Mouse (Mus musculus) embryonic facial prominence, embryonic 11.5 days (tissue): ENCODE measurements around the gene Dnaja2. TPM values are rescaled to one million over a fixed set of nuclear protein-coding genes. Genes with fewer than 3 reads are reported as not detected.

ENCODE experiments used
- ATAC-seq: fragments of 200-750 bp; cut with Nextera tagmentation; replicated peaks from 2 replicates; pipeline ENCODE4 v1.8.0; 2017; ENCODE audit warnings: low read depth; ENCODE audit not compliant: insufficient number of reproducible peaks, low FRiP score, low TSS enrichment
- DNase-seq: peaks from one replicate; pipeline ENCODE4 v3.0.0-alpha.2; 2015; ENCODE audit warnings: low spot score
- H3K27ac ChIP-seq: fragments of 300-500 bp; sonication (generic); replicated peaks from 2 replicates; pipeline ENCODE4 v1.5.1; 2014; ENCODE audit warnings: mild to moderate bottlenecking, low read depth, low read length, control low read depth
- H3K27me3 ChIP-seq: fragments of 300-500 bp; sonication (generic); 2 replicates; pipeline ENCODE4 v1.6.1; 2014; ENCODE audit warnings: mild to moderate bottlenecking, low read length, moderate library complexity, mixed read lengths; ENCODE audit not compliant: control insufficient read depth, insufficient read depth
- H3K36me3 ChIP-seq: fragments of 300-500 bp; sonication (generic); replicated peaks from 2 replicates; pipeline ENCODE4 v1.6.1; 2014; ENCODE audit warnings: low read depth, mild to moderate bottlenecking, low read length, moderate library complexity, mixed read lengths; ENCODE audit not compliant: control insufficient read depth, insufficient read depth
- H3K4me1 ChIP-seq: fragments of 300-500 bp; sonication (generic); 2 replicates; pipeline ENCODE4 v1.6.1; 2014; ENCODE audit warnings: low read length, mixed read lengths; ENCODE audit not compliant: control insufficient read depth, insufficient read depth
- H3K4me2 ChIP-seq: fragments of 300-500 bp; sonication (generic); 2 replicates; pipeline ENCODE4 v1.6.1; 2014; ENCODE audit warnings: low read depth, mild to moderate bottlenecking, control low read depth, low read length, moderate library complexity
- H3K4me3 ChIP-seq: fragments of 300-500 bp; sonication (generic); 2 replicates; pipeline ENCODE4 v1.5.1; 2014; ENCODE audit warnings: low read depth, low read length, control low read depth
- H3K9ac ChIP-seq: fragments of 300-500 bp; sonication (generic); replicated peaks from 2 replicates; pipeline ENCODE4 v1.6.1; 2014; ENCODE audit warnings: mild to moderate bottlenecking, control low read depth, low read length
- H3K9me3 ChIP-seq: fragments of 300-500 bp; sonication (generic); replicated peaks from 2 replicates; pipeline ENCODE4 v1.6.1; 2016; ENCODE audit warnings: mild to moderate bottlenecking, low read length, inconsistent platforms, mixed read lengths; ENCODE audit not compliant: control insufficient read depth
- WGBS: fragments of 180-500 bp; shearing (Covaris S2); extraction: QIAGEN DNeasy Blood & Tissue Kit; methylation state at CpG from one replicate; pipeline ENCODE4 v1.1.7; 2014; 5-methylcytosine and 5-hydroxymethylcytosine counted together
- polyA plus RNA-seq: library from polyadenylated mRNA; unstranded; fragments of >200 nt; fragmentation: Nextera tagmentation; extraction: Ambion mirVana; gene quantifications from 2 replicates; pipeline ENCODE4 v1.2.1, GENCODE M21; 2014

Gene Dnaja2
- polyA plus RNA-seq, 1 experiment from 2014 or later, result 207 TPM

DNA sequence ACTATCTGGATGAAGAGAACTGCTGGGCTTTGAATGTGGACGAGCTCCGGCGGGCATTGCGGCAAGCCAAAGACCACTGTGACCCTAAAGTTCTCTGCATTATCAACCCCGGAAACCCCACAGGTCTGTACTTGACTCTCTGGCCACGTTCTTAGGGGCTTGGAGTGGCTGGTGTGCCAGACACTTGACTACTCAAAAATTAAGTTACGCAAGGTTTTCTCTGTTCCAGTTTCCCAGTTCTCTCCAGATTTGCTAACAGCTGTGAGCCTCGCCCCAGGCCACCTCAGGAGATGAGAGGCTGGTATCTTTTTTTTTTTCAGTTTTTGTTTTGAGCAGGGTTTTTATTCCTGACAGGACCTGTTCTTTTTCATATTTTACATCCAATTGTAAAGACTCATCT, 42.9 kb downstream of the Dnaja2 start:
- no peak for DNase-seq
- H3K27ac ChIP-seq, result no peak overlapping the region
- H3K4me1 ChIP-seq, result no peaks in the 10 kb centered on the region
- WGBS, result 90% methylated on average over 8 of the region's 8 CpGs
- H3K27me3 ChIP-seq, result no peaks in the 10 kb centered on the region
- no peak overlapping the region for H3K4me3 ChIP-seq
- ATAC-seq, result no peak
- no peak overlapping the region for H3K4me2 ChIP-seq
- H3K36me3 ChIP-seq, result peaks cover 4% of the 10 kb centered on the region
- no peaks in the 10 kb centered on the region for H3K9me3 ChIP-seq
- no peak overlapping the region for H3K9ac ChIP-seq

DNA sequence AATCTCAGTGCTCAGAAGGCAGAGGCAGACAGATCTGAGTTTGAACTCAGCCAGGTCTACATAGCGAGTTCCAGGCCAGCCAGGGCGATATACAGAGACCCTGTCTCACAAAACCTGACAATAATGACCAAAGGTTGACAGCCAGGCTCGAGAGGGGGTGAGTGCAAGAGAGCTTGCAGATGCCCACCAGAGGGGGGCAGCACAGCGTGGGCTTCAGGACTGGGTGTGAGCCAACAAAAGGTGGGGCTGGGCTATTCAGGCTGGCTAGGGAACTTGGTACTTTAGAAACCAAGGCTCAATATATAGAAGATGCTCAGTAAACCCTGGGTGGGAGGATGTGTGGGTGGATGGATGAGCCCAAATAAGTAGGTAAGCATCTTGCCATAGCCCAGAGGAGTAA, 46.5 kb downstream of the Dnaja2 start:
- no peak overlapping the region for H3K27ac ChIP-seq
- WGBS, result 80% methylated on average over 4 of the region's 4 CpGs
- no peak for DNase-seq
- no peak overlapping the region for H3K9ac ChIP-seq
- no peaks in the 10 kb centered on the region for H3K9me3 ChIP-seq
- H3K4me3 ChIP-seq, result no peak overlapping the region
- ATAC-seq, result no peak
- peaks cover 4% of the 10 kb centered on the region for H3K36me3 ChIP-seq
- H3K4me2 ChIP-seq, result no peak overlapping the region
- H3K27me3 ChIP-seq, result no peaks in the 10 kb centered on the region
- H3K4me1 ChIP-seq, result no peaks in the 10 kb centered on the region

DNA sequence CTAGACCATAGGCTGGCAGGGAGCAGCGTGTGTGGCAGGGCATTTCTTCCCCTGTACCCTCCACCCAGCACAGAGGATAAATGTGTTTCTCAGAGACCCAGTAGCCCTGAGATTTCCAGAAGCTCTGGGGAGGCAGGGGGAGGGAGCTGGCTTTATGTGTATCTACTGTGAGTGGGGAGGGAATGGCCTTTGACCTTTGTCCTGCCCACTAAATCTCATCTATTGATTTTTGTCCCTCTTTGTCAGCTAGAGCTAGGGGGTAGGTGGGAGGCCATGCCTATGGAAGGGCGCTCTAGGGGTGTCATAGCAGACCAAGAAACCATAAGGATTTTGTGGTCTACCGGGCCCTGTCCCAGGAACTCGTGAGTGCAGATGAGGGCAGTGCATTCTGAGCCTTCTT, 48.5 kb downstream of the Dnaja2 start:
- Histone ChIP-seq H3K4me1 (no peaks in the 10 kb centered on the region), H3K27me3 (no peaks in the 10 kb centered on the region), H3K4me2 (no peak overlapping the region), H3K9ac (no peak overlapping the region), H3K4me3 (no peak overlapping the region), H3K27ac (no peak overlapping the region), H3K9me3 (no peaks in the 10 kb centered on the region), H3K36me3 (peaks cover 4% of the 10 kb centered on the region)
- 78% methylated on average over 4 of the region's 4 CpGs for WGBS
- ATAC-seq (no peak), DNase-seq (no peak)

DNA sequence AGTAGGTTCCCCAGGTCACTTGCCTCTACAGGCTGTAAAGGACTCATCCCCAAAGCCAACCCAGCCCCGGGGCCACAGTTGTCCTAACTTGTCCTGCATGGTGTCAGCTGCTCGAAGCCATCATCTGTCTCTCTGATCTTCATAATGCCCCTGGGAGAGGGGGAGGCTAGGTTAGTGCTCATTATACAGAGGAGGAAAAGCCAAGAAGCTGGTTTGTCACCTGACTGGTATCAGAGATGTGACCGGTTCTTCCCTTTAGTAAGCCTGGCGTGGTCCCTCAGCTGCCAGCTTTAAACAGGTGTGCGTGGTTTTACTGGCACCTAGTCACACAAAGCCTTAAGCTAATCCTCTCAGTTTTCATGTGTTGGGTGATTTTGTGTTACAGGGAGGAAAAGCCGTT, 50.4 kb downstream of the Dnaja2 start:
- H3K36me3 ChIP-seq, result no peaks in the 10 kb centered on the region; the same call in 1 of the 2 replicates
- no peaks in the 10 kb centered on the region for H3K4me1 ChIP-seq
- H3K4me2 ChIP-seq, result no peak overlapping the region
- no peak for DNase-seq
- no peak overlapping the region for H3K9ac ChIP-seq
- no peaks in the 10 kb centered on the region for H3K27me3 ChIP-seq
- H3K27ac ChIP-seq, result no peak overlapping the region
- no peak overlapping the region for H3K4me3 ChIP-seq
- H3K9me3 ChIP-seq, result no peaks in the 10 kb centered on the region
- WGBS, result 84% methylated on average over 6 of the region's 6 CpGs
- no peak for ATAC-seq

DNA sequence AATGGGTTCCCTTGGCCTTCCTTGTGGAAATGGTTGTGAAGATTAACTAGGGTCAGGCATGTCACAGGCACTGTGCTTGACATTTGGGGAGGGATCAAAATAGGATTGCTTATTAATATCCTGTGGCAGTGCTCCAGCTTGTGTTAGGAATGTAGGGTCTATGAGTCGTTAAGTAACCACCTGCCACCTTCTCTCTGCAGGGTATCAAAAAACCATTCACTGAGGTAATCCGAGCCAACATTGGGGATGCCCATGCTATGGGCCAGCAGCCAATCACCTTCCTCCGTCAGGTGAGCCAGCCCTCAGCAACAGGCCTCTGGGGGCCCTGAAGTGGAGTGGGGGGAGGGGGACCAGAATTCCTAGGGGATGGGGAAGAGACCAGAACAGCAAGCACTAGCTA, 52.1 kb downstream of the Dnaja2 start:
- no peak for ATAC-seq
- no peaks in the 10 kb centered on the region; the same call in 1 of the 2 replicates for H3K36me3 ChIP-seq
- H3K4me1 ChIP-seq, result no peaks in the 10 kb centered on the region
- H3K9ac ChIP-seq, result no peak overlapping the region
- H3K27me3 ChIP-seq, result no peaks in the 10 kb centered on the region
- no peak overlapping the region for H3K4me3 ChIP-seq
- no peak overlapping the region for H3K4me2 ChIP-seq
- H3K27ac ChIP-seq, result no peak overlapping the region
- DNase-seq, result no peak
- no peaks in the 10 kb centered on the region for H3K9me3 ChIP-seq
- 63% methylated on average over 3 of the region's 3 CpGs for WGBS

DNA sequence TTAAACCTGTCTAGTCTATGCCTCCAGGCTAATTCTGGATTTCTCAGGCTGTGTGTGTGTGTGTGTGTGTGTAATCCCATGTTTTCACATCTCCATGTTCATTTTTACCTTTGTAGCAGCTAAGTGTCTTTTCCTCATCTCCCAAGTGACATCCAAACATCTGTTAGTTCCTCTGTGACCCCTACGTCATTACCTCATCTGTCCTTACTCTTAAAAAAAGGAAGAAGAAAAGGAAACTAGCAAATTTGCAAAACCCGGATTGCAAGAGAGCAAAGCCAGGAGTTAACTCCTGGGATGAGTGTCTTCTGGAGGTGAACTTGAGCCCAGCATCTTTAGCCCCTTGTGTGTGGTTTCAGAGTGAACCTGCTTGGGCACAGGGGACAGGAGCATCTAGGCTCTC, 52.8 kb downstream of the Dnaja2 start:
- DNase-seq (no peak), ATAC-seq (no peak)
- WGBS, result 79% methylated on average over 2 of the region's 2 CpGs
- Histone ChIP-seq H3K4me1 (no peaks in the 10 kb centered on the region), H3K27me3 (no peaks in the 10 kb centered on the region), H3K9me3 (no peaks in the 10 kb centered on the region), H3K9ac (no peak overlapping the region), H3K4me3 (no peak overlapping the region), H3K36me3 (no peaks in the 10 kb centered on the region; the same call in 1 of the 2 replicates), H3K27ac (no peak overlapping the region), H3K4me2 (no peak overlapping the region)

DNA sequence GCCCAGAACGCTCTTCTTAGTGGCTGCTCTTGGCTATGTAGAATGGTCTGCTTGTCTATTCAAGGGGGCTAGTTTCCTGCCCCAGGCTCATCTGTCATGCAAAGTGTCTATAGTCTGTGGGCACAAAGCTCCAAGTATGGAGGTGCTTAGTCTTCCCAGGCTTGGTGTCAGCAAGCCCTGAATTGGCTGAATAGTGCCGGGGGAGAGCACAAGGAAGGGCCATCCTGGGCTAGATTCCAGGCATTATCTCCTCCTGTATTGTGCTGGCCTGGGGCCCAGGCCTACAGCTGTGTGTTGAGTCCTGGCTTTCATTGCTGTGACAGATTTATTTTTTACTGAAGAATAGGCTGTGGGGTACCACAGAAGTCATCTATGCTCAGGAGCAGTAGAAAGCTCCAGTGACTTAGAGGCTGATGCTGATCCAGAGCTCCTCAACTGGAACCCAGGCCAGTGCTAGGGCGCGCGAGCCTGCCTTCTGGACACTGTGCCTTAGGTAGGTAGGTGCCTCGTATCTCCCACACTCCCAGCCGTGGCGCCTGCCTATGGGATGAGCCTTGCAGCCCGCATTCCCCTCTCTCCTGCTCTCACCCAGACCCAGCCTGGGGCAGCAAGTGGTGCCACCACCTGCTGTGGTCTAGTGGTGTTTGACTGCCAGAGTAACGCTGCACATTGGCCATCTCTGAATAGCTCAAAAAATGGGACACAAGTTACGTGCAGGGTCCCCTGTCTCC, 54.0 kb downstream of the Dnaja2 start:
- H3K4me1 ChIP-seq, result no peaks in the 10 kb centered on the region
- no peaks in the 10 kb centered on the region for H3K27me3 ChIP-seq
- ATAC-seq (no peak), DNase-seq (no peak)
- H3K9me3 ChIP-seq, result no peaks in the 10 kb centered on the region
- H3K9ac ChIP-seq, result no peak overlapping the region
- 80% methylated on average over 11 of the region's 11 CpGs for WGBS
- H3K36me3 ChIP-seq, result no peaks in the 10 kb centered on the region
- H3K4me2 ChIP-seq, result no peak overlapping the region
- H3K27ac ChIP-seq, result no peak overlapping the region
- no peak overlapping the region for H3K4me3 ChIP-seq

DNA sequence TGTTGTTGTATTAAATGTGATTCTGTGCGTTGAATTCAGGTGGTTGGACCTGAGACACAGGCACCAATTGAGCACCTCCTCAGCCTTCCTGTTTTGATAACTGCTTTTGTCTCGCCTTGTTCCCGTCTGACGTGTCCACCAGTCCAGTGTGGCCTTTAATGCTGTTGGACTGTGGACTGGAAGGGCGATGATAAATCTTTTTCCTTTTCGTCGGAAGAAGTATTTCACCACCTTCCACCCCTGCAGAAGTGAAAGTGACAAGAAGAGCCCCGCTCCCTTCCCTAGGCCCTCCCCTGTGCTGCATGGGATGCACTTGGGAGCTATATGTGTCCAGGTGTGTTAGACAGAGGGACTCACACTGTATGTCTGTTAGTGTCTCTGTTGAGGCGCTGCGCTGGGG, 54.7 kb downstream of the Dnaja2 start:
- Histone ChIP-seq H3K36me3 (no peaks in the 10 kb centered on the region; the same call in 1 of the 2 replicates), H3K4me2 (no peak overlapping the region), H3K4me3 (no peak overlapping the region), H3K9ac (no peak overlapping the region), H3K4me1 (no peaks in the 10 kb centered on the region), H3K9me3 (no peaks in the 10 kb centered on the region), H3K27me3 (no peaks in the 10 kb centered on the region), H3K27ac (no peak overlapping the region)
- ATAC-seq (no peak), DNase-seq (no peak)
- WGBS, result 92% methylated on average over 10 of the region's 10 CpGs
